Comparison of ENCODE assay signal across 12 mouse cellular contexts in the genomic region with DNA sequence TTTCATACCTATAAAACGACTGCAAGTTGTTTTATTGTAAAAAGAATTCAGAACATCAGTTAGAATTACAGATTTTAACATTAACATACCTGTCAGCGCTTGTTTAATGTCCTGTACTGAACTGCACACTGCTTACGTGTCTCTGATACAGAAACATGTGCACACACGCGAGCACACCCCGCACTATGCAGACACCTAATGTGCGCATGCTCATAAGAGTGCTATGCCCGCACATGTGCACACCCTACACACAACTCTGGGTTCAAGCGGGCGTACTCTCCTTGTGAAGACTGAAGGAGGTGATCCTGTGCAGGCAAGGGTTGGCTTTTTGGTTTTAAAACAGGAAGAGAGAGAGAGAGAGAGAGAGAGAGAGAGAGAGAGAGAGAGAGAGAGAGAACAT. TPM values are rescaled to one million over a fixed set of nuclear protein-coding genes. Genes with fewer than 3 reads are reported as not detected.
DNase-seq lines count a peak whose midpoint lies in the region; ATAC-seq and TF ChIP-seq lines count a peak whose summit lies in the region.
"Had no signal": no experiment of that assay in that cellular context is flagged by ENCODE, and none has a peak within 500 bp of the region (broad histone marks: within the 10 kb centered on the region; RNA-seq: fewer than 3 reads in every experiment).

No protein-coding gene starts in this region.

- TF ChIP-seq POLR2A in heart, adult 2 months (IDR thresholded peaks at IDR 0.05; ENCODE audit: insufficient read depth, low read depth, low read length): no peak

- intact Hi-C loops in heart, adult 2 months (cut with DNase I): no loop called here
- intact Hi-C loops in heart, postnatal 10 days (cut with DNase I): no loop called here

- H3K79me2 ChIP-seq in heart, adult 2 months (replicated peaks; ENCODE audit: control insufficient read depth, insufficient read depth, low read length): no peaks in the 10 kb centered on the region

- no peak overlapping the region; the same call in 1 of the 2 replicates for H3K27ac ChIP-seq in heart, adult 2 months
- H3K27ac ChIP-seq in kidney, postnatal 0 days: no peak overlapping the region
- 0 out of 2 replicates have a peak overlapping the region, but pooled peaks have one; percentile 80 for H3K27ac ChIP-seq in embryonic facial prominence, embryonic 15.5 days (replicated peaks)
- H3K27ac ChIP-seq in neural tube, embryonic 13.5 days (replicated peaks): no peak overlapping the region

- H3K4me1 ChIP-seq in heart, adult 2 months (ENCODE audit: control insufficient read depth, insufficient read depth, low read length): peaks cover 3% of the 10 kb centered on the region
- H3K4me1 ChIP-seq in kidney, postnatal 0 days (replicated peaks; ENCODE audit: insufficient read depth, low read length): peaks cover 32% of the 10 kb centered on the region
- H3K4me1 ChIP-seq in embryonic facial prominence, embryonic 15.5 days: peaks cover 57% of the 10 kb centered on the region
- H3K4me1 ChIP-seq in neural tube, embryonic 13.5 days (replicated peaks): peaks cover 30% of the 10 kb centered on the region

- DNase-seq in heart, adult 2 months: no peak
- DNase-seq in heart, postnatal 10 days: no peak
- no peak for DNase-seq in kidney, postnatal 0 days (ENCODE audit: low spot score)
- no peak for DNase-seq in kidney, adult 8-10 months
- no peak for DNase-seq in layer of hippocampus, postnatal 14 days (ENCODE audit: low spot score in 2 of 2)
- DNase-seq in cerebellum, adult 9-10 months: no peak
- DNase-seq: cerebellum, adult 8-10 months; layer of hippocampus, adult 9-11 months had no signal

- peak overlapping the region; percentile 66; the same call in 1 of the 2 replicates for H3K4me2 ChIP-seq in kidney, postnatal 0 days (ENCODE audit: low read length)
- peak overlapping the region; percentile 65 for H3K4me2 ChIP-seq in embryonic facial prominence, embryonic 15.5 days (replicated peaks)
- H3K4me2 ChIP-seq in neural tube, embryonic 13.5 days: peak overlapping the region; percentile 59

- ATAC-seq in kidney, postnatal 0 days (replicated peaks; ENCODE audit: low FRiP score, low read depth): no peak
- no peak for ATAC-seq in embryonic facial prominence, embryonic 15.5 days (ENCODE audit: insufficient number of reproducible peaks, low FRiP score, low TSS enrichment, low read depth)
- ATAC-seq in neural tube, embryonic 13.5 days (ENCODE audit: low read depth): no peak

- 78% methylated on average over 10 of the region's 10 CpGs for WGBS in heart, adult 2 months
- WGBS in kidney, postnatal 0 days: 71% methylated on average over 10 of the region's 10 CpGs
- 56% methylated on average over 10 of the region's 10 CpGs for WGBS in embryonic facial prominence, embryonic 15.5 days
- 75% methylated on average over 10 of the region's 10 CpGs for WGBS in neural tube, embryonic 13.5 days

- peak overlapping the region; percentile 58; the same call in 1 of the 2 replicates for H3K4me3 ChIP-seq in heart, adult 2 months
- H3K4me3 ChIP-seq in kidney, postnatal 0 days (replicated peaks; ENCODE audit: low read depth, low read length): no peak overlapping the region
- H3K4me3 ChIP-seq in embryonic facial prominence, embryonic 15.5 days (replicated peaks): peak overlapping the region; percentile 40
- no peak overlapping the region for H3K4me3 ChIP-seq in neural tube, embryonic 13.5 days

- no peak overlapping the region for H3K9ac ChIP-seq in heart, adult 2 months (ENCODE audit: low read depth, low read length)
- H3K9ac ChIP-seq in kidney, postnatal 0 days (ENCODE audit: low read depth, low read length): no peak overlapping the region
- no peak overlapping the region for H3K9ac ChIP-seq in embryonic facial prominence, embryonic 15.5 days
- no peak overlapping the region for H3K9ac ChIP-seq in neural tube, embryonic 13.5 days

- no peak for TF ChIP-seq EP300 in heart, adult 2 months (IDR thresholded peaks at IDR 0.05; ENCODE audit: insufficient read depth, low read depth, low read length)

- H3K36me3 ChIP-seq in heart, adult 2 months (ENCODE audit: control insufficient read depth, insufficient read depth, low read length): no peaks in the 10 kb centered on the region
- no peaks in the 10 kb centered on the region for H3K36me3 ChIP-seq in kidney, postnatal 0 days (ENCODE audit: insufficient read depth, low read length)
- H3K36me3 ChIP-seq in embryonic facial prominence, embryonic 15.5 days: no peaks in the 10 kb centered on the region
- H3K36me3 ChIP-seq in neural tube, embryonic 13.5 days: no peaks in the 10 kb centered on the region

- no peaks in the 10 kb centered on the region for H3K9me3 ChIP-seq in kidney, postnatal 0 days (replicated peaks; ENCODE audit: low read length)
- H3K9me3 ChIP-seq in embryonic facial prominence, embryonic 15.5 days (replicated peaks): no peaks in the 10 kb centered on the region
- H3K9me3 ChIP-seq in neural tube, embryonic 13.5 days: no peaks in the 10 kb centered on the region

- H3K27me3 ChIP-seq in heart, adult 2 months (ENCODE audit: control insufficient read depth, insufficient read depth, low read length): no peaks in the 10 kb centered on the region
- H3K27me3 ChIP-seq in kidney, postnatal 0 days (ENCODE audit: insufficient read depth, low read length): no peaks in the 10 kb centered on the region
- H3K27me3 ChIP-seq in embryonic facial prominence, embryonic 15.5 days: no peaks in the 10 kb centered on the region
- H3K27me3 ChIP-seq in neural tube, embryonic 13.5 days: peaks cover 10% of the 10 kb centered on the region; the same call in 1 of the 2 replicates

- no peak for TF ChIP-seq CTCF in heart, adult 2 months (IDR thresholded peaks at IDR 0.05)
- TF ChIP-seq CTCF in kidney, postnatal 0 days (IDR thresholded peaks at IDR 0.05; ENCODE audit: low read depth): no peak

RNA-seq across cellular contexts. Expression of a gene that starts 1.1 kb away (rescaled TPM):
- total RNA-seq in heart, adult 2 months (2021): 1 to 10 TPM; 4.9 to 7.5 TPM
- 8.7 and 13.1 TPM in 2 replicates for polyA plus RNA-seq in heart, adult 2 months (2012; rRNA removed)
- 10 to 100 TPM; 28.6 to 28.8 TPM for total RNA-seq in heart, postnatal 10 days (2021)
- polyA plus RNA-seq in kidney, postnatal 0 days (2015; fragmentation: Nextera tagmentation; extraction: Ambion mirVana): 3.6 and 3.7 TPM in 2 replicates
- 5.2 and 5.4 TPM in 2 replicates for polyA plus RNA-seq in embryonic facial prominence, embryonic 15.5 days (2015; fragmentation: Nextera tagmentation; extraction: Ambion mirVana)
- polyA plus RNA-seq in neural tube, embryonic 13.5 days (2015; fragmentation: Nextera tagmentation; extraction: Ambion mirVana): 0.08 and 0.13 TPM in 2 replicates
- total RNA-seq in layer of hippocampus, postnatal 14 days (2021): 1 to 10 TPM; 1.4 to 3.7 TPM
- total RNA-seq: hematopoietic stem cell, adult 5-6 weeks; monocyte, adult 5-6 weeks had no signal

Comparison
In these comparisons a context has a peak if more than half of its experiments do, and no peak if none do; other contexts are left out.
1. H3K4me3 ChIP-seq: peak in heart, adult 2 months (single experiment) and embryonic facial prominence, embryonic 15.5 days (single experiment); none in kidney, postnatal 0 days (single experiment) and neural tube, embryonic 13.5 days (single experiment).
2. Peak in every context shown above with its lines, with median percentiles within 50 percentile points of each other: H3K4me2 ChIP-seq.